Mouse (Mus musculus) forebrain, embryonic 13.5 days (tissue): ENCODE measurements at regions not wholly inside any gene's neighbourhood (a gene's known extent, or its start where the extent isn't known, plus 50 kb on each side); places are given as distances from the start of the nearest gene placed in this dataset.
A peak's percentile ranks its signal among the peaks of the same experiment; 100 is the strongest.

ENCODE experiments used
- ATAC-seq: fragments of 200-750 bp; cut with Nextera tagmentation; 2 replicates; pipeline ENCODE4 v1.8.0; 2017
- H3K27ac ChIP-seq: fragments of 300-500 bp; sonication (generic); 2 replicates; pipeline ENCODE4 v1.5.1; 2015; ENCODE audit warnings: inconsistent platforms, mild to moderate bottlenecking, moderate library complexity
- H3K27me3 ChIP-seq: fragments of 300-500 bp; sonication (generic); 2 replicates; pipeline ENCODE4 v1.6.1; 2015; ENCODE audit warnings: mild to moderate bottlenecking, inconsistent platforms
- H3K36me3 ChIP-seq: fragments of 300-500 bp; sonication (generic); 2 replicates; pipeline ENCODE4 v1.6.1; 2015; ENCODE audit warnings: mild to moderate bottlenecking, inconsistent platforms; ENCODE audit not compliant: poor library complexity, severe bottlenecking
- H3K4me1 ChIP-seq: fragments of 300-500 bp; sonication (generic); 2 replicates; pipeline ENCODE4 v1.6.1; 2015; ENCODE audit warnings: inconsistent platforms
- H3K4me2 ChIP-seq: fragments of 300-500 bp; sonication (generic); 2 replicates; pipeline ENCODE4 v1.6.1; 2015; ENCODE audit warnings: inconsistent platforms, mild to moderate bottlenecking, moderate library complexity
- H3K4me3 ChIP-seq: fragments of 300-500 bp; sonication (generic); 2 replicates; pipeline ENCODE4 v1.5.1; 2015; ENCODE audit warnings: mild to moderate bottlenecking, inconsistent platforms
- H3K9ac ChIP-seq: fragments of 300-500 bp; sonication (generic); 2 replicates; pipeline ENCODE4 v1.6.1; 2015; ENCODE audit warnings: mild to moderate bottlenecking, inconsistent platforms
- H3K9me3 ChIP-seq: fragments of 300-500 bp; sonication (generic); replicated peaks from 2 replicates; pipeline ENCODE4 v1.6.1; 2016; ENCODE audit warnings: inconsistent platforms
- WGBS: fragments of 180-500 bp; shearing (Covaris S2); methylation state at CpG from one replicate; pipeline ENCODE4 v1.1.7; 2015; 5-methylcytosine and 5-hydroxymethylcytosine counted together

GRCm38 (mm10) chr17:77593807-77594206, 606.2 kb upstream of the Crim1 start:
- Histone ChIP-seq H3K4me2 (no peak overlapping the region), H3K4me3 (no peak overlapping the region), H3K9me3 (no peaks in the 10 kb centered on the region), H3K36me3 (no peaks in the 10 kb centered on the region), H3K4me1 (no peaks in the 10 kb centered on the region), H3K27ac (no peak overlapping the region), H3K27me3 (no peaks in the 10 kb centered on the region), H3K9ac (no peak overlapping the region)
- 56% methylated on average over 4 of the region's 4 CpGs for WGBS
- no peak for ATAC-seq

- no peak for ATAC-seq
- 82% methylated on average over 1 of the region's 1 CpGs for WGBS
Measured at GRCm38 (mm10) chr17:77596453-77596852, 603.6 kb upstream of the Crim1 start.

GRCm38 (mm10) chr17:77623472-77623871, 576.6 kb upstream of the Crim1 start:
- Histone ChIP-seq H3K9ac (no peak overlapping the region), H3K27ac (no peak overlapping the region), H3K27me3 (no peaks in the 10 kb centered on the region), H3K4me3 (no peak overlapping the region), H3K9me3 (peaks cover under 1% of the 10 kb centered on the region), H3K36me3 (no peaks in the 10 kb centered on the region), H3K4me2 (no peak overlapping the region), H3K4me1 (no peaks in the 10 kb centered on the region)
- 64% methylated on average over 2 of the region's 2 CpGs for WGBS
- ATAC-seq: no peak

More at GRCm38 (mm10) chr17:77596453-77596852, 603.6 kb upstream of the Crim1 start:
- H3K4me3 ChIP-seq: no peak overlapping the region
- H3K4me2 ChIP-seq: no peak overlapping the region
- H3K27me3 ChIP-seq: no peaks in the 10 kb centered on the region
- no peak overlapping the region for H3K9ac ChIP-seq
- H3K4me1 ChIP-seq: no peaks in the 10 kb centered on the region
- no peak overlapping the region for H3K27ac ChIP-seq
- no peaks in the 10 kb centered on the region for H3K9me3 ChIP-seq
- H3K36me3 ChIP-seq: no peaks in the 10 kb centered on the region

GRCm38 (mm10) chr17:77624103-77624502, 575.9 kb upstream of the Crim1 start:
- H3K9me3 ChIP-seq: peaks cover 6% of the 10 kb centered on the region
- 92% methylated on average over 1 of the region's 1 CpGs for WGBS
- no peak overlapping the region for H3K27ac ChIP-seq
- H3K4me2 ChIP-seq: no peak overlapping the region
- ATAC-seq: no peak
- H3K36me3 ChIP-seq: no peaks in the 10 kb centered on the region
- no peaks in the 10 kb centered on the region for H3K27me3 ChIP-seq
- H3K4me3 ChIP-seq: no peak overlapping the region
- no peak overlapping the region for H3K9ac ChIP-seq
- no peaks in the 10 kb centered on the region for H3K4me1 ChIP-seq

DNA sequence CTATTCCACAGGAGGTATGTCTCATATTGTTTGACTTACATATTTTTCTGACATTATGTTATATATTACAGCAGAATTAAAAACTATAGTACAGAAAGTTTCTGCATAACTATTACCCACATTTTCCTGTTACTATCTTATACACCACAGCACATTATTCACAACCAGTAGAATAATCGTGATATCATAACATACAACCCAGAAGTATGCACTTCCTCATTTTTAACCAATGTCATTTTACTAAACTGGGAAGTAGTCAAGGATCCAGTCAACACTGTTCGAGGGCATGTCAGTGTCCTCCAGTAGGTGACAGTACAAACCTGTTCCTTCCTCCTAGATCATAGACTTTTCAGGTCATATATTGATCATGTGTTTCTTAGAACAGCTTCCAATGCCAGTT, 557.7 kb upstream of the Crim1 start:
- Histone ChIP-seq H3K4me2 (no peak overlapping the region), H3K27me3 (no peaks in the 10 kb centered on the region), H3K36me3 (no peaks in the 10 kb centered on the region), H3K4me3 (no peak overlapping the region), H3K9me3 (no peaks in the 10 kb centered on the region), H3K9ac (no peak overlapping the region), H3K27ac (no peak overlapping the region), H3K4me1 (no peaks in the 10 kb centered on the region)
- ATAC-seq: no peak
- 86% methylated on average over 2 of the region's 2 CpGs for WGBS

DNA sequence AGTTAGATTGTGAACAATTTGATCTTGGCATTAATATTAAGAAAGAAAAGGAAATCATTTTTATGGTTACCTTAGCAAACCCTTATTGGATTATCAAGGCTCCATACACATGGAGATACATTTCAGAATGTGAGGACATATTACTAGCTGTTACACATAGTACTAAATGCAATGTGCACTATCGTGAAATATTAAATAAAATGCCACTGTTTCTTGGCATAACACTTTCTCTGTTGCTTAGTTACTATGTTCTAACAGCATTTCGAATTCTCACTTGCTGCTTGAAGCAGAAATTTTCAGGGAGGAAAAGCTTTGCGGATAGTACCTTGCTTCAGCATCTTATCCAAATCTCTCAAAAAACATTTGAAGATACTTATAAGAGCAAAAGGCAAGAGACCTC, 551.1 kb upstream of the Crim1 start:
- ATAC-seq: peak; percentile 58; the same call in 1 of the 2 replicates
- WGBS: 90% methylated on average over 3 of the region's 3 CpGs

GRCm38 (mm10) chr17:77651861-77652260, 548.2 kb upstream of the Crim1 start:
- no peaks in the 10 kb centered on the region for H3K4me1 ChIP-seq
- H3K4me2 ChIP-seq: no peak overlapping the region
- no peak for ATAC-seq
- no peak overlapping the region for H3K4me3 ChIP-seq
- H3K27me3 ChIP-seq: no peaks in the 10 kb centered on the region
- no peaks in the 10 kb centered on the region for H3K36me3 ChIP-seq
- H3K27ac ChIP-seq: no peak overlapping the region
- no peak overlapping the region for H3K9ac ChIP-seq
- H3K9me3 ChIP-seq: no peaks in the 10 kb centered on the region

More for the DNA sequence above, 551.1 kb upstream of the Crim1 start:
- Histone ChIP-seq H3K27ac (no peak overlapping the region), H3K9me3 (no peaks in the 10 kb centered on the region), H3K4me1 (no peaks in the 10 kb centered on the region), H3K4me3 (no peak overlapping the region), H3K9ac (no peak overlapping the region), H3K36me3 (no peaks in the 10 kb centered on the region), H3K27me3 (no peaks in the 10 kb centered on the region), H3K4me2 (no peak overlapping the region)
